Mouse (Mus musculus): Measurements from ENCODE around the gene Tnfrsf1a.

Tnfrsf1a gene

GRCm38 (mm10) chr6:125353655-125354054, 4.5 kb downstream of the Tnfrsf1a start:
- DNase-seq (ENCODE audit: low read depth, low spot score), result no peak

GRCm38 (mm10) chr6:125354352-125355151, 5.4 kb downstream of the Tnfrsf1a start:
- DNase-seq (ENCODE audit: low read depth, low spot score), result no peak

GRCm38 (mm10) chr6:125355197-125355741, 6.1 kb downstream of the Tnfrsf1a start:
- no peak for DNase-seq (ENCODE audit: low read depth, low spot score)

- no peak for DNase-seq (ENCODE audit: low read depth, low spot score)
Observed at GRCm38 (mm10) chr6:125356264-125356663, 7.1 kb downstream of the Tnfrsf1a start.

- no peak for DNase-seq (ENCODE audit: low read depth, low spot score)
Observed at GRCm38 (mm10) chr6:125357334-125357733, 8.2 kb downstream of the Tnfrsf1a start.

GRCm38 (mm10) chr6:125359999-125360398, 10.8 kb downstream of the Tnfrsf1a start:
- DNase-seq (ENCODE audit: low read depth, low spot score), result no peak

- DNase-seq (ENCODE audit: low read depth, low spot score), result no peak
Observed at GRCm38 (mm10) chr6:125360846-125361245, 11.7 kb downstream of the Tnfrsf1a start.

GRCm38 (mm10) chr6:125361467-125362291, 12.5 kb downstream of the Tnfrsf1a start:
- no peak for DNase-seq (ENCODE audit: low read depth, low spot score)

- no peak for DNase-seq (ENCODE audit: low read depth, low spot score)
Observed at GRCm38 (mm10) chr6:125363021-125363420, 13.9 kb downstream of the Tnfrsf1a start.

GRCm38 (mm10) chr6:125363451-125364242, 14.5 kb downstream of the Tnfrsf1a start:
- DNase-seq (ENCODE audit: low read depth, low spot score), result no peak

GRCm38 (mm10) chr6:125364448-125364847, 15.3 kb downstream of the Tnfrsf1a start:
- no peak for DNase-seq (ENCODE audit: low read depth, low spot score)

- no peak for DNase-seq (ENCODE audit: low read depth, low spot score)
Observed at GRCm38 (mm10) chr6:125365522-125365921, 16.4 kb downstream of the Tnfrsf1a start.

- no peak for DNase-seq (ENCODE audit: low read depth, low spot score)
Observed at GRCm38 (mm10) chr6:125366133-125366532, 17.0 kb downstream of the Tnfrsf1a start.

- DNase-seq (ENCODE audit: low read depth, low spot score), result no peak
Observed at GRCm38 (mm10) chr6:125367758-125368371, 18.7 kb downstream of the Tnfrsf1a start.

- DNase-seq (ENCODE audit: low read depth, low spot score), result no peak
Observed at GRCm38 (mm10) chr6:125377042-125377441, 27.9 kb downstream of the Tnfrsf1a start.

- DNase-seq (ENCODE audit: low read depth, low spot score), result peak; percentile 89
Observed at GRCm38 (mm10) chr6:125377582-125378451, 28.7 kb downstream of the Tnfrsf1a start.

GRCm38 (mm10) chr6:125378621-125379020, 29.5 kb downstream of the Tnfrsf1a start:
- DNase-seq (ENCODE audit: low read depth, low spot score), result no peak

GRCm38 (mm10) chr6:125379781-125380180, 30.6 kb downstream of the Tnfrsf1a start:
- no peak for DNase-seq (ENCODE audit: low read depth, low spot score)

GRCm38 (mm10) chr6:125380372-125381360, 31.5 kb downstream of the Tnfrsf1a start, which contains the start of gene Plekhg6:
TSS of gene Plekhg6 (minus strand) at chr6:125380793.
- DNase-seq (ENCODE audit: low read depth, low spot score), result no peak

Measured in WW6 (cell line).